17 mouse cellular contexts compared by ENCODE assay signal in the genomic region with DNA sequence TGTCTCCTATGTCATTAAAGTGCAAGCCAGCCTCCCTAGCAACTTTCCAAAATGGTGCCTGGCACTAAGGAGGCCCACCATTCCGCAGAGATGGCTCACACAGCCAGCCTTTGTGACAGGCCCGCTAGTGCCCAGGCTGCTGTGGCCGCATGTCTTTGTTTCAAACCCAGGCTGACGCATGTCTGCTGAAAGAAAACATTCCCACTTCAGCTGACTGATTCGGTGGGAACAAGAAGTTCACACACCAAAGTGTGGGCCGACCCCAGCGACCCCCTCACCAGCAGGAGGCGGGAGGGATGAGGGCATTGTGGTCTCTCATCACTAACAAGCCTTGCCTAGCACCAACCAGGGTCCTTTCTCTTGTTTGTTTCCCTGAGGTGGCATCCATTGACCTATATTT.
DNase-seq lines count a peak whose midpoint lies in the region; ATAC-seq lines count a peak whose summit lies in the region.
"Had no signal": no experiment of that assay in that cellular context is flagged by ENCODE, and none has a peak within 500 bp of the region (broad histone marks: within the 10 kb centered on the region; RNA-seq: fewer than 3 reads in every experiment).

No protein-coding gene starts in this region.

- no peak overlapping the region for H3K9ac ChIP-seq in forebrain, embryonic 13.5 days
- H3K9ac ChIP-seq: limb, embryonic 12.5 days; liver, postnatal 0 days had no signal

- H3K4me3 ChIP-seq in forebrain, embryonic 13.5 days = no peak overlapping the region
- H3K4me3 ChIP-seq in limb, embryonic 10.5 days = no peak overlapping the region
- H3K4me3 ChIP-seq: limb, embryonic 12.5 days had no signal

- DNase-seq in embryo, embryonic 11 days = peak; percentile 57
- no peak for DNase-seq in limb, embryonic 10.5 days (ENCODE audit: low spot score)
- DNase-seq in retina, embryonic 14.5 days (ENCODE audit: low spot score) = peak; percentile 58
- no peak for DNase-seq in kidney, adult 11 months
- no peak for DNase-seq in gastrocnemius, postnatal 25 days
- DNase-seq: cerebellum, adult 11 months; cerebellum, postnatal 36 days; heart, postnatal 14 days; kidney, postnatal 14 days; liver, postnatal 0 days; spleen, adult 18-20 months had no signal

- whole genome bisulfite sequencing in forebrain, embryonic 13.5 days = 13% methylated on average over 8 of the region's 8 CpGs
- WGBS in limb, embryonic 10.5 days = 54% methylated on average over 8 of the region's 8 CpGs

- peaks cover 42% of the 10 kb centered on the region for H3K4me1 ChIP-seq in forebrain, embryonic 13.5 days
- H3K4me1 ChIP-seq in limb, embryonic 10.5 days = peaks cover 11% of the 10 kb centered on the region
- H3K4me1 ChIP-seq: limb, embryonic 12.5 days had no signal

- no peaks in the 10 kb centered on the region for H3K36me3 ChIP-seq in forebrain, embryonic 13.5 days (ENCODE audit: poor library complexity, severe bottlenecking)
- H3K36me3 ChIP-seq in limb, embryonic 10.5 days = no peaks in the 10 kb centered on the region
- H3K36me3 ChIP-seq: limb, embryonic 12.5 days had no signal

- H3K9me3 ChIP-seq in forebrain, embryonic 13.5 days (replicated peaks) = no peaks in the 10 kb centered on the region; the same call in 1 of the 2 replicates
- no peaks in the 10 kb centered on the region for H3K9me3 ChIP-seq in limb, embryonic 10.5 days (replicated peaks)
- H3K9me3 ChIP-seq: limb, embryonic 12.5 days had no signal

- 0 out of 2 replicates have a peak, but pooled peaks cover 2% of the 10 kb centered on the region for H3K27me3 ChIP-seq in forebrain, embryonic 13.5 days
- peaks cover 19% of the 10 kb centered on the region for H3K27me3 ChIP-seq in limb, embryonic 10.5 days (ENCODE audit: low read depth, poor library complexity, severe bottlenecking)
- H3K27me3 ChIP-seq: limb, embryonic 12.5 days had no signal

- H3K4me2 ChIP-seq in forebrain, embryonic 13.5 days = 0 out of 2 replicates have a peak overlapping the region, but pooled peaks have one; percentile 2
- H3K4me2 ChIP-seq: limb, embryonic 12.5 days had no signal

- peak overlapping the region; percentile 75 for H3K27ac ChIP-seq in forebrain, embryonic 13.5 days
- peak overlapping the region; percentile 37; the same call in 1 of the 2 replicates for H3K27ac ChIP-seq in limb, embryonic 10.5 days
- H3K27ac ChIP-seq: limb, embryonic 12.5 days; macrophage had no signal

- peak; percentile 70; the same call in 1 of the 2 replicates for ATAC-seq in forebrain, embryonic 13.5 days
- ATAC-seq in megakaryocyte-erythroid progenitor cell, adult 5-6 weeks (replicated peaks; ENCODE audit: low FRiP score, low TSS enrichment, poor library complexity, severe bottlenecking) = no peak
- ATAC-seq: activated CD4-positive, CD25-positive, alpha-beta regulatory T cell, adult 4 months; intestine, embryonic 16.5 days; liver, postnatal 0 days had no signal

Comparison
In these comparisons a context has a peak if more than half of its experiments do, and no peak if none do; other contexts are left out.
1. DNase-seq: peak in embryo, embryonic 11 days (single experiment) and retina, embryonic 14.5 days (single experiment); none in limb, embryonic 10.5 days (single experiment), kidney, adult 11 months (single experiment) and gastrocnemius, postnatal 25 days (single experiment).